Mouse (Mus musculus): ENCODE data around the gene Med28. TPM values are rescaled to one million over a fixed set of nuclear protein-coding genes. Genes with fewer than 3 reads are reported as not detected.

Gene Med28
- polyA plus RNA-seq, 1 experiment = 260 TPM

GRCm38 (mm10) chr5:45526338-45526737 lies 6.3 kb downstream of the Med28 start:
- Histone ChIP-seq H3K4me1 (ENCODE audit: control insufficient read depth, insufficient read depth, low read length) (no peaks in the 10 kb centered on the region), H3K36me3 (ENCODE audit: control insufficient read depth, insufficient read depth, low read length) (peaks cover 3% of the 10 kb centered on the region), H3K27me3 (ENCODE audit: control insufficient read depth, insufficient read depth, low read length) (no peaks in the 10 kb centered on the region), H3K4me3 (ENCODE audit: control insufficient read depth, low read depth, low read length) (no peak overlapping the region), H3K27ac (ENCODE audit: control insufficient read depth, insufficient read depth, low read depth, low read length) (no peak overlapping the region)
- TF ChIP-seq CTCF (IDR thresholded peaks at IDR 0.05; ENCODE audit: control insufficient read depth, insufficient read depth, insufficient replicate concordance, low read depth, low read length) = no peak
- no peak for TF ChIP-seq POLR2A (IDR thresholded peaks at IDR 0.05; ENCODE audit: control insufficient read depth, low read depth, low read length)

GRCm38 (mm10) chr5:45529696-45530095 lies 9.7 kb downstream of the Med28 start:
- Histone ChIP-seq H3K27ac (ENCODE audit: control insufficient read depth, insufficient read depth, low read depth, low read length) (no peak overlapping the region), H3K4me1 (ENCODE audit: control insufficient read depth, insufficient read depth, low read length) (no peaks in the 10 kb centered on the region; the same call in 1 of the 2 replicates), H3K27me3 (ENCODE audit: control insufficient read depth, insufficient read depth, low read length) (no peaks in the 10 kb centered on the region), H3K4me3 (ENCODE audit: control insufficient read depth, low read depth, low read length) (no peak overlapping the region), H3K36me3 (ENCODE audit: control insufficient read depth, insufficient read depth, low read length) (peaks cover 3% of the 10 kb centered on the region)
- TF ChIP-seq POLR2A (IDR thresholded peaks at IDR 0.05; ENCODE audit: control insufficient read depth, low read depth, low read length) (no peak), CTCF (IDR thresholded peaks at IDR 0.05; ENCODE audit: control insufficient read depth, insufficient read depth, insufficient replicate concordance, low read depth, low read length) (no peak)

- no peak overlapping the region for H3K4me3 ChIP-seq (ENCODE audit: control insufficient read depth, low read depth, low read length)
- TF ChIP-seq POLR2A (IDR thresholded peaks at IDR 0.05; ENCODE audit: control insufficient read depth, low read depth, low read length) (no peak), CTCF (IDR thresholded peaks at IDR 0.05; ENCODE audit: control insufficient read depth, insufficient read depth, insufficient replicate concordance, low read depth, low read length) (peak; percentile 42; the same call in 1 of the 2 replicates)
- H3K36me3 ChIP-seq (ENCODE audit: control insufficient read depth, insufficient read depth, low read length) = no peaks in the 10 kb centered on the region
- no peaks in the 10 kb centered on the region; the same call in 1 of the 2 replicates for H3K4me1 ChIP-seq (ENCODE audit: control insufficient read depth, insufficient read depth, low read length)
- H3K27ac ChIP-seq (ENCODE audit: control insufficient read depth, insufficient read depth, low read depth, low read length) = no peak overlapping the region
- no peaks in the 10 kb centered on the region for H3K27me3 ChIP-seq (ENCODE audit: control insufficient read depth, insufficient read depth, low read length)
Observed at GRCm38 (mm10) chr5:45534319-45535098, 14.5 kb downstream of the Med28 start.

GRCm38 (mm10) chr5:45535177-45535576 lies 15.1 kb downstream of the Med28 start:
- H3K36me3 ChIP-seq (ENCODE audit: control insufficient read depth, insufficient read depth, low read length) = no peaks in the 10 kb centered on the region
- TF ChIP-seq CTCF (IDR thresholded peaks at IDR 0.05; ENCODE audit: control insufficient read depth, insufficient read depth, insufficient replicate concordance, low read depth, low read length) (no peak), POLR2A (IDR thresholded peaks at IDR 0.05; ENCODE audit: control insufficient read depth, low read depth, low read length) (no peak)
- H3K4me1 ChIP-seq (ENCODE audit: control insufficient read depth, insufficient read depth, low read length) = no peaks in the 10 kb centered on the region; the same call in 1 of the 2 replicates
- no peak overlapping the region for H3K27ac ChIP-seq (ENCODE audit: control insufficient read depth, insufficient read depth, low read depth, low read length)
- H3K27me3 ChIP-seq (ENCODE audit: control insufficient read depth, insufficient read depth, low read length) = no peaks in the 10 kb centered on the region
- H3K4me3 ChIP-seq (ENCODE audit: control insufficient read depth, low read depth, low read length) = no peak overlapping the region

GRCm38 (mm10) chr5:45539502-45539901 lies 19.5 kb downstream of the Med28 start:
- Histone ChIP-seq H3K27ac (ENCODE audit: control insufficient read depth, insufficient read depth, low read depth, low read length) (no peak overlapping the region), H3K36me3 (ENCODE audit: control insufficient read depth, insufficient read depth, low read length) (no peaks in the 10 kb centered on the region), H3K4me1 (ENCODE audit: control insufficient read depth, insufficient read depth, low read length) (no peaks in the 10 kb centered on the region; the same call in 1 of the 2 replicates), H3K27me3 (ENCODE audit: control insufficient read depth, insufficient read depth, low read length) (no peaks in the 10 kb centered on the region), H3K4me3 (ENCODE audit: control insufficient read depth, low read depth, low read length) (peak overlapping the region; percentile 23; the same call in 1 of the 2 replicates)
- no peak for TF ChIP-seq POLR2A (IDR thresholded peaks at IDR 0.05; ENCODE audit: control insufficient read depth, low read depth, low read length)
- TF ChIP-seq CTCF (IDR thresholded peaks at IDR 0.05; ENCODE audit: control insufficient read depth, insufficient read depth, insufficient replicate concordance, low read depth, low read length) = peak; percentile 58; the same call in 1 of the 2 replicates

GRCm38 (mm10) chr5:45543374-45543773 lies 23.3 kb downstream of the Med28 start:
- TF ChIP-seq CTCF (IDR thresholded peaks at IDR 0.05; ENCODE audit: control insufficient read depth, insufficient read depth, insufficient replicate concordance, low read depth, low read length) = no peak
- TF ChIP-seq POLR2A (IDR thresholded peaks at IDR 0.05; ENCODE audit: control insufficient read depth, low read depth, low read length) = no peak
- no peaks in the 10 kb centered on the region; the same call in 1 of the 2 replicates for H3K4me1 ChIP-seq (ENCODE audit: control insufficient read depth, insufficient read depth, low read length)
- no peaks in the 10 kb centered on the region for H3K36me3 ChIP-seq (ENCODE audit: control insufficient read depth, insufficient read depth, low read length)
- no peak overlapping the region for H3K4me3 ChIP-seq (ENCODE audit: control insufficient read depth, low read depth, low read length)
- no peaks in the 10 kb centered on the region for H3K27me3 ChIP-seq (ENCODE audit: control insufficient read depth, insufficient read depth, low read length)
- no peak overlapping the region for H3K27ac ChIP-seq (ENCODE audit: control insufficient read depth, insufficient read depth, low read depth, low read length)

- no peaks in the 10 kb centered on the region for H3K36me3 ChIP-seq (ENCODE audit: control insufficient read depth, insufficient read depth, low read length)
- H3K27me3 ChIP-seq (ENCODE audit: control insufficient read depth, insufficient read depth, low read length) = no peaks in the 10 kb centered on the region
- H3K27ac ChIP-seq (ENCODE audit: control insufficient read depth, insufficient read depth, low read depth, low read length) = no peak overlapping the region
- H3K4me3 ChIP-seq (ENCODE audit: control insufficient read depth, low read depth, low read length) = no peak overlapping the region
- TF ChIP-seq POLR2A (IDR thresholded peaks at IDR 0.05; ENCODE audit: control insufficient read depth, low read depth, low read length) (no peak), CTCF (IDR thresholded peaks at IDR 0.05; ENCODE audit: control insufficient read depth, insufficient read depth, insufficient replicate concordance, low read depth, low read length) (no peak)
- H3K4me1 ChIP-seq (ENCODE audit: control insufficient read depth, insufficient read depth, low read length) = no peaks in the 10 kb centered on the region
Observed at GRCm38 (mm10) chr5:45549586-45549985, 29.6 kb downstream of the Med28 start.
